ENCODE assay signal across 37 mouse cellular contexts in the genomic region with DNA sequence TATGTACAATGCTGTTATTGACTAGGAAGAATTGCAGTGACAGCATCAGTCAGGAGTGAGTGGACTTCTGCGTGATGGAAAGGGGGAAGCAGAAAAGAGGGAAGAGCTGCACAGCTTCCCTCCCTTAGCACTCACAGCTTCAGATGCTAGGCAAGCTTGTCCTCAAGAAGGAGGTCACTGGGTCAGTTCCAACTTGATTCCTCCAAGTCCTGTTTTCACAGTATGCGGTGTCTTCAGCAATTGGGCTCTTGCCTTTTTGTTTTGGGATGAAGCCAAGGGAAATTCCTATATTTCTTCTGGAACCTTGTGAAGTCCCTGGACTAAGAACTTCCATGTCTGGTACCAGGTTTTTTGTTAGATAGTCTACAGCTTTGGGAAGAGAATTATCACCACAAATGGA. TPM values are rescaled to one million over a fixed set of nuclear protein-coding genes. Genes with fewer than 3 reads are reported as not detected.
"Had no signal": no experiment of that assay in that cellular context is flagged by ENCODE, and none has a peak within 500 bp of the region (broad histone marks: within the 10 kb centered on the region; RNA-seq: fewer than 3 reads in every experiment).

No protein-coding gene starts in this region.

- H3K27me3 ChIP-seq: embryonic facial prominence, embryonic 12.5 days; embryonic facial prominence, embryonic 13.5 days; embryonic facial prominence, embryonic 15.5 days; forebrain, embryonic 12.5 days; forebrain, embryonic 13.5 days; forebrain, embryonic 15.5 days had no signal

- DNase-seq: cerebellum, adult 9-10 months; cerebellum, adult 9-11 months; cerebellum, postnatal 25 days; cerebellum, postnatal 36 days; embryo, embryonic 11 days; forebrain, postnatal 0 days; gastrocnemius, adult 2 months; gastrocnemius, postnatal 10 days; gastrocnemius, postnatal 14 days; gastrocnemius, postnatal 25 days; gastrocnemius, postnatal 36 days; heart, adult 11 months; heart, adult 18-20 months; heart, adult 2 months had no signal

- H3K9me3 ChIP-seq: embryonic facial prominence, embryonic 10.5 days; embryonic facial prominence, embryonic 12.5 days; embryonic facial prominence, embryonic 13.5 days; embryonic facial prominence, embryonic 15.5 days; forebrain, embryonic 10.5 days; forebrain, embryonic 12.5 days; forebrain, embryonic 13.5 days; forebrain, embryonic 15.5 days; heart, embryonic 10.5 days had no signal

- H3K4me3 ChIP-seq: embryonic facial prominence, embryonic 10.5 days; embryonic facial prominence, embryonic 12.5 days; embryonic facial prominence, embryonic 13.5 days; embryonic facial prominence, embryonic 15.5 days; erythroblast, embryonic 14.5 days; forebrain, embryonic 10.5 days; forebrain, embryonic 12.5 days; forebrain, embryonic 13.5 days; forebrain, embryonic 15.5 days; gastrocnemius, adult 2 months; heart, adult 2 months; heart, embryonic 10.5 days had no signal

- ATAC-seq: forebrain, embryonic 13.5 days; forebrain, embryonic 14.5 days; forebrain, embryonic 15.5 days; forebrain, embryonic 16.5 days; forebrain, postnatal 0 days had no signal

- H3K36me3 ChIP-seq: embryonic facial prominence, embryonic 10.5 days; embryonic facial prominence, embryonic 12.5 days; embryonic facial prominence, embryonic 13.5 days; embryonic facial prominence, embryonic 15.5 days; forebrain, embryonic 10.5 days; forebrain, embryonic 12.5 days; forebrain, embryonic 15.5 days; heart, embryonic 10.5 days had no signal

- H3K9ac ChIP-seq: embryonic facial prominence, embryonic 12.5 days; embryonic facial prominence, embryonic 13.5 days; embryonic facial prominence, embryonic 15.5 days; forebrain, embryonic 12.5 days; forebrain, embryonic 13.5 days; forebrain, embryonic 15.5 days; forebrain, postnatal 0 days had no signal

- H3K27ac ChIP-seq: embryonic facial prominence, embryonic 10.5 days; embryonic facial prominence, embryonic 12.5 days; embryonic facial prominence, embryonic 13.5 days; embryonic facial prominence, embryonic 15.5 days; forebrain, embryonic 10.5 days; forebrain, embryonic 12.5 days; forebrain, embryonic 13.5 days; forebrain, embryonic 15.5 days; gastrocnemius, adult 2 months; heart, adult 2 months; heart, embryonic 10.5 days had no signal

- H3K4me1 ChIP-seq: embryonic facial prominence, embryonic 10.5 days; embryonic facial prominence, embryonic 12.5 days; embryonic facial prominence, embryonic 13.5 days; embryonic facial prominence, embryonic 15.5 days; forebrain, embryonic 10.5 days; forebrain, embryonic 12.5 days; forebrain, embryonic 13.5 days; forebrain, embryonic 15.5 days; heart, embryonic 10.5 days had no signal

- H3K4me2 ChIP-seq: embryonic facial prominence, embryonic 12.5 days; embryonic facial prominence, embryonic 13.5 days; embryonic facial prominence, embryonic 15.5 days; forebrain, embryonic 12.5 days; forebrain, embryonic 13.5 days; forebrain, embryonic 15.5 days had no signal

RNA-seq across cellular contexts. Expression of a gene that starts 4.6 kb away (rescaled TPM):
- total RNA-seq: common myeloid progenitor, adult 5-6 weeks; gastrocnemius, adult 18-20 months; gastrocnemius, adult 2 months; gastrocnemius, adult 8-10 months; gastrocnemius, postnatal 14 days; gastrocnemius, postnatal 25 days; gastrocnemius, postnatal 36 days; gastrocnemius, postnatal 4 days; granulocyte monocyte progenitor cell, adult 5-6 weeks; heart, adult 18-20 months; heart, adult 2 months; heart, adult 8-10 months had no signal
- polyA plus RNA-seq: cortical plate, adult 2 months; embryonic facial prominence, embryonic 10.5 days; embryonic facial prominence, embryonic 11.5 days; embryonic facial prominence, embryonic 12.5 days; embryonic facial prominence, embryonic 13.5 days; erythroblast, embryonic 14.5 days; forebrain, embryonic 10.5 days; forebrain, embryonic 11.5 days; forebrain, embryonic 12.5 days; forebrain, embryonic 13.5 days; forebrain, embryonic 14.5 days; forebrain, embryonic 15.5 days; forebrain, embryonic 16.5 days; gonadal fat pad, adult 2 months; heart, adult 2 months; heart, embryonic 10.5 days had no signal

RNA-seq across cellular contexts. Expression of a gene that starts 15.8 kb away (rescaled TPM):
- total RNA-seq: common myeloid progenitor, adult 5-6 weeks; forebrain, postnatal 0 days; gastrocnemius, adult 18-20 months; gastrocnemius, adult 2 months; gastrocnemius, adult 8-10 months; gastrocnemius, postnatal 14 days; gastrocnemius, postnatal 25 days; gastrocnemius, postnatal 36 days; gastrocnemius, postnatal 4 days; granulocyte monocyte progenitor cell, adult 5-6 weeks; heart, adult 18-20 months; heart, adult 2 months; heart, adult 8-10 months had no signal
- polyA plus RNA-seq: cortical plate, adult 2 months; embryonic facial prominence, embryonic 10.5 days; embryonic facial prominence, embryonic 11.5 days; embryonic facial prominence, embryonic 12.5 days; embryonic facial prominence, embryonic 13.5 days; erythroblast, embryonic 14.5 days; forebrain, embryonic 10.5 days; forebrain, embryonic 11.5 days; forebrain, embryonic 12.5 days; forebrain, embryonic 13.5 days; forebrain, embryonic 14.5 days; forebrain, embryonic 15.5 days; forebrain, embryonic 16.5 days; forebrain, postnatal 0 days; frontal cortex, adult 2 months; gonadal fat pad, adult 2 months; heart, adult 2 months; heart, embryonic 10.5 days had no signal
